Mouse (Mus musculus): ENCODE measurements around the gene Ubqln4.

- TF ChIP-seq NRF1 (IDR thresholded peaks at IDR 0.05; ENCODE audit: insufficient read depth, low read depth, low read length, poor library complexity, severe bottlenecking), result no peak
- TF ChIP-seq POLR2A (IDR thresholded peaks at IDR 0.05; ENCODE audit: control insufficient read depth in 1 of 2, insufficient read depth in 1 of 2, low read depth in 1 of 2, low read length in 2 of 2, poor library complexity in 1 of 2), result peak; percentile 83 to 95
- no peak for TF ChIP-seq ETS1 (IDR thresholded peaks at IDR 0.05; ENCODE audit: low read depth, low read length)
- TF ChIP-seq CTCF (IDR thresholded peaks at IDR 0.05 in 2 of 3, conservative IDR thresholded peaks at IDR 0.05 in 1 of 3; ENCODE audit: control insufficient read depth in 1 of 3, insufficient read depth in 1 of 3, low read depth in 2 of 3, low read length in 3 of 3, poor library complexity in 1 of 3, severe bottlenecking in 1 of 3), result no peak
- TF ChIP-seq RAD21 (IDR thresholded peaks at IDR 0.05; ENCODE audit: low read depth, low read length), result no peak
- no peak for TF ChIP-seq BHLHE40 (IDR thresholded peaks at IDR 0.05; ENCODE audit: borderline replicate concordance, low read depth, low read length)
- TF ChIP-seq GATA1 (IDR thresholded peaks at IDR 0.05; ENCODE audit: low read depth, low read length), result no peak
- peak; percentile 54; the same call in 1 of the 2 replicates for TF ChIP-seq RCOR1 (IDR thresholded peaks at IDR 0.05; ENCODE audit: low read depth, low read length)
Observed at GRCm38 (mm10) chr3:88579454-88580117, 26.0 kb downstream of the Ubqln4 start.

Data from MEL (cell line).